Mouse (Mus musculus) cortical plate, adult 2 months (tissue): ENCODE data around the gene Krt222. TPM values are rescaled to one million over a fixed set of nuclear protein-coding genes. Genes with fewer than 3 reads are reported as not detected.
A peak's percentile ranks its signal among the peaks of the same experiment; 100 is the strongest.

Experiments
- H3K27ac ChIP-seq: fragments of 200-500 bp; 2 replicates; pipeline ENCODE4 v1.5.1; 2012; ENCODE audit warnings: low read length, control low read depth, inconsistent platforms; ENCODE audit not compliant: insufficient read depth
- H3K4me1 ChIP-seq: fragments of 200-500 bp; 2 replicates; pipeline ENCODE4 v1.6.1; 2011; ENCODE audit warnings: low read length; ENCODE audit not compliant: control insufficient read depth, insufficient read depth
- H3K4me3 ChIP-seq: fragments of 200-500 bp; 2 replicates; pipeline ENCODE4 v1.5.1; 2011; ENCODE audit warnings: mild to moderate bottlenecking, low read length, control low read depth; ENCODE audit not compliant: insufficient read depth
- CTCF ChIP-seq: fragments of 200-500 bp; IDR thresholded peaks from 2 replicates; pipeline ENCODE4 v1.5.1; 2011; ENCODE audit warnings: mild to moderate bottlenecking, control low read depth, low read length; ENCODE audit not compliant: insufficient read depth; ENCODE audit errors: extremely low read depth
- POLR2A ChIP-seq: fragments of 200-500 bp; IDR thresholded peaks from 2 replicates; pipeline ENCODE4 v1.6.1; 2011; ENCODE audit warnings: mild to moderate bottlenecking, low read length, control low read depth; ENCODE audit not compliant: insufficient read depth; ENCODE audit errors: extremely low read depth
- polyA plus RNA-seq: library from polyadenylated mRNA; depleted of rRNA; stranded (reverse); fragments of >200 nt; gene quantifications from 2 replicates; pipeline ENCODE4 v1.2.3, GENCODE M21; 2012; rRNA removed

Gene Krt222
- 25.1 and 27.0 TPM in 2 replicates for polyA plus RNA-seq

- H3K27ac ChIP-seq: peak within 1 kb of the TSS; percentile 38
- H3K4me1 ChIP-seq: no peaks in the 10 kb centered on the region
- TF ChIP-seq POLR2A (peak; percentile 48; the same call in 1 of the 2 replicates), CTCF (no peak)
- H3K4me3 ChIP-seq: peak within 1 kb of the TSS; percentile 70
These were observed at the start of gene Krt222 for GRCm38 (mm10) chr11:99243820-99244374. Gene Krt222 (minus strand): TSS chr11:99244085.

GRCm38 (mm10) chr11:99292846-99293245, 49.0 kb upstream of the Krt222 start:
- TF ChIP-seq POLR2A: no peak
- peak; percentile 70 for TF ChIP-seq CTCF
- no peak overlapping the region for H3K27ac ChIP-seq
- no peak overlapping the region for H3K4me3 ChIP-seq
- no peaks in the 10 kb centered on the region for H3K4me1 ChIP-seq

GRCm38 (mm10) chr11:99284833-99285312, 41.0 kb upstream of the Krt222 start, which contains the start of gene Krt24:
Gene Krt24 (minus strand): TSS chr11:99285262.
- H3K4me3 ChIP-seq: no peak within 1 kb of the TSS
- H3K27ac ChIP-seq: no peak within 1 kb of the TSS
- TF ChIP-seq CTCF (no peak), POLR2A (no peak)
- H3K4me1 ChIP-seq: no peaks in the 10 kb centered on the region

- H3K27ac ChIP-seq: no peak overlapping the region
These were observed 40.1 kb upstream of the Krt222 start for GRCm38 (mm10) chr11:99284011-99284410.

GRCm38 (mm10) chr11:99283334-99283733, 39.4 kb upstream of the Krt222 start:
- Histone ChIP-seq H3K4me1 (no peaks in the 10 kb centered on the region), H3K27ac (no peak overlapping the region)

More at GRCm38 (mm10) chr11:99284011-99284410, 40.1 kb upstream of the Krt222 start:
- TF ChIP-seq CTCF: no peak
- no peak for TF ChIP-seq POLR2A
- H3K4me3 ChIP-seq: no peak overlapping the region
- H3K4me1 ChIP-seq: no peaks in the 10 kb centered on the region

GRCm38 (mm10) chr11:99281116-99281515, 37.2 kb upstream of the Krt222 start:
- H3K27ac ChIP-seq: no peak overlapping the region
- H3K4me1 ChIP-seq: no peaks in the 10 kb centered on the region
- TF ChIP-seq CTCF: no peak
- TF ChIP-seq POLR2A: no peak
- H3K4me3 ChIP-seq: no peak overlapping the region

More at GRCm38 (mm10) chr11:99283334-99283733, 39.4 kb upstream of the Krt222 start:
- H3K4me3 ChIP-seq: no peak overlapping the region
- TF ChIP-seq POLR2A (no peak), CTCF (no peak)

GRCm38 (mm10) chr11:99279986-99280385, 36.1 kb upstream of the Krt222 start:
- Histone ChIP-seq H3K27ac (no peak overlapping the region), H3K4me3 (no peak overlapping the region), H3K4me1 (no peaks in the 10 kb centered on the region)
- TF ChIP-seq CTCF: no peak
- TF ChIP-seq POLR2A: no peak

- TF ChIP-seq CTCF (no peak), POLR2A (no peak)
- H3K4me1 ChIP-seq: no peaks in the 10 kb centered on the region
- H3K27ac ChIP-seq: no peak overlapping the region
- H3K4me3 ChIP-seq: no peak overlapping the region
These were observed 32.9 kb upstream of the Krt222 start for GRCm38 (mm10) chr11:99276786-99277185.

GRCm38 (mm10) chr11:99275624-99276023, 31.7 kb upstream of the Krt222 start:
- Histone ChIP-seq H3K27ac (no peak overlapping the region), H3K4me3 (no peak overlapping the region), H3K4me1 (no peaks in the 10 kb centered on the region)
- no peak for TF ChIP-seq CTCF
- TF ChIP-seq POLR2A: no peak

- H3K4me1 ChIP-seq: no peaks in the 10 kb centered on the region
- TF ChIP-seq CTCF (no peak), POLR2A (no peak)
- H3K27ac ChIP-seq: no peak overlapping the region
- no peak overlapping the region for H3K4me3 ChIP-seq
These were observed 28.8 kb upstream of the Krt222 start for GRCm38 (mm10) chr11:99272721-99273120.
